Mouse (Mus musculus) hindbrain, embryonic 16.5 days (tissue): ENCODE measurements around the gene Agtr1b. TPM values are rescaled to one million over a fixed set of nuclear protein-coding genes. Genes with fewer than 3 reads are reported as not detected.

Experiments
- ATAC-seq: fragments of 200-750 bp; cut with Nextera tagmentation; 2 replicates; pipeline ENCODE4 v1.8.0; 2017; ENCODE audit warnings: moderate TSS enrichment, moderate library complexity
- H3K27ac ChIP-seq: fragments of 300-500 bp; sonication (generic); 2 replicates; pipeline ENCODE4 v1.5.1; 2014; ENCODE audit warnings: low read depth, mild to moderate bottlenecking, control low read depth, low read length, moderate library complexity
- H3K27me3 ChIP-seq: fragments of 300-500 bp; sonication (generic); replicated peaks from 2 replicates; pipeline ENCODE4 v1.6.1; 2014; ENCODE audit warnings: low read length; ENCODE audit not compliant: control insufficient read depth, insufficient read depth
- H3K36me3 ChIP-seq: fragments of 300-500 bp; sonication (generic); 2 replicates; pipeline ENCODE4 v1.6.1; 2014; ENCODE audit warnings: mild to moderate bottlenecking, low read length, moderate library complexity, mixed read lengths; ENCODE audit not compliant: control insufficient read depth, insufficient read depth
- H3K4me1 ChIP-seq: fragments of 300-500 bp; sonication (generic); 2 replicates; pipeline ENCODE4 v1.6.1; 2014; ENCODE audit warnings: low read depth, low read length; ENCODE audit not compliant: control insufficient read depth, insufficient read depth
- H3K4me2 ChIP-seq: fragments of 300-500 bp; sonication (generic); 2 replicates; pipeline ENCODE4 v1.6.1; 2014; ENCODE audit warnings: mild to moderate bottlenecking, low read length, control low read depth, moderate library complexity
- H3K4me3 ChIP-seq: fragments of 300-500 bp; sonication (generic); 2 replicates; pipeline ENCODE4 v1.5.1; 2014; ENCODE audit warnings: mild to moderate bottlenecking, low read length, control low read depth, moderate library complexity
- H3K9ac ChIP-seq: fragments of 300-500 bp; sonication (generic); 2 replicates; pipeline ENCODE4 v1.6.1; 2014; ENCODE audit warnings: low read depth, mild to moderate bottlenecking, control low read depth, low read length, moderate library complexity
- H3K9me3 ChIP-seq: fragments of 300-500 bp; sonication (generic); 2 replicates; pipeline ENCODE4 v1.6.1; 2014; ENCODE audit warnings: mild to moderate bottlenecking, low read length, moderate library complexity; ENCODE audit not compliant: control insufficient read depth
- WGBS: fragments of 180-500 bp; shearing (Covaris S2); extraction: QIAGEN DNeasy Blood & Tissue Kit; methylation state at CpG from one replicate; pipeline ENCODE4 v1.1.7; 2014; 5-methylcytosine and 5-hydroxymethylcytosine counted together
- polyA plus RNA-seq: library from polyadenylated mRNA; unstranded; fragments of >200 nt; fragmentation: Nextera tagmentation; extraction: Ambion mirVana; gene quantifications from 2 replicates; pipeline ENCODE4 v1.2.1, GENCODE M21; 2015

Gene Agtr1b
- 0.30 and 0.46 TPM in 2 replicates for polyA plus RNA-seq

GRCm38 (mm10) chr3:20366558-20367522, at the start of gene Agtr1b:
Gene Agtr1b (minus strand): TSS chr3:20367177.
- Histone ChIP-seq H3K9ac (peak within 1 kb of the TSS; percentile 69), H3K27me3 (no peaks in the 10 kb centered on the region), H3K4me2 (peak within 1 kb of the TSS; percentile 66), H3K27ac (no peak within 1 kb of the TSS), H3K4me3 (peak within 1 kb of the TSS; percentile 39), H3K36me3 (no peaks in the 10 kb centered on the region), H3K4me1 (peaks cover 5% of the 10 kb centered on the region), H3K9me3 (no peaks in the 10 kb centered on the region)
- ATAC-seq, result peak; percentile 96
- 8% methylated on average over 19 of the region's 19 CpGs for WGBS

GRCm38 (mm10) chr3:20353598-20353997, 13.4 kb downstream of the Agtr1b start:
- Histone ChIP-seq H3K4me1 (no peaks in the 10 kb centered on the region), H3K36me3 (no peaks in the 10 kb centered on the region), H3K9me3 (no peaks in the 10 kb centered on the region), H3K4me3 (no peak overlapping the region), H3K27ac (no peak overlapping the region), H3K27me3 (no peaks in the 10 kb centered on the region), H3K9ac (no peak overlapping the region), H3K4me2 (no peak overlapping the region)
- ATAC-seq, result no peak

GRCm38 (mm10) chr3:20348206-20348605, 18.8 kb downstream of the Agtr1b start:
- no peaks in the 10 kb centered on the region for H3K27me3 ChIP-seq
- no peak overlapping the region for H3K4me2 ChIP-seq
- H3K36me3 ChIP-seq, result no peaks in the 10 kb centered on the region
- no peaks in the 10 kb centered on the region for H3K9me3 ChIP-seq
- no peaks in the 10 kb centered on the region for H3K4me1 ChIP-seq
- H3K4me3 ChIP-seq, result no peak overlapping the region
- H3K9ac ChIP-seq, result no peak overlapping the region
- no peak overlapping the region for H3K27ac ChIP-seq
- no peak for ATAC-seq

- Histone ChIP-seq H3K4me3 (no peak overlapping the region), H3K9ac (no peak overlapping the region), H3K9me3 (no peaks in the 10 kb centered on the region), H3K36me3 (no peaks in the 10 kb centered on the region), H3K27me3 (no peaks in the 10 kb centered on the region), H3K4me1 (no peaks in the 10 kb centered on the region), H3K27ac (no peak overlapping the region), H3K4me2 (no peak overlapping the region)
- no peak for ATAC-seq
- 96% methylated on average over 1 of the region's 1 CpGs for WGBS
These were observed 26.6 kb downstream of the Agtr1b start for GRCm38 (mm10) chr3:20340402-20340801.

- H3K27me3 ChIP-seq, result no peaks in the 10 kb centered on the region
- WGBS, result 71% methylated on average over 5 of the region's 5 CpGs
- H3K36me3 ChIP-seq, result no peaks in the 10 kb centered on the region
- no peak overlapping the region for H3K4me2 ChIP-seq
- no peaks in the 10 kb centered on the region for H3K4me1 ChIP-seq
- no peak overlapping the region for H3K9ac ChIP-seq
- H3K9me3 ChIP-seq, result no peaks in the 10 kb centered on the region
- no peak for ATAC-seq
- no peak overlapping the region for H3K4me3 ChIP-seq
- H3K27ac ChIP-seq, result no peak overlapping the region
These were observed 32.3 kb downstream of the Agtr1b start for GRCm38 (mm10) chr3:20334681-20335080.

DNA sequence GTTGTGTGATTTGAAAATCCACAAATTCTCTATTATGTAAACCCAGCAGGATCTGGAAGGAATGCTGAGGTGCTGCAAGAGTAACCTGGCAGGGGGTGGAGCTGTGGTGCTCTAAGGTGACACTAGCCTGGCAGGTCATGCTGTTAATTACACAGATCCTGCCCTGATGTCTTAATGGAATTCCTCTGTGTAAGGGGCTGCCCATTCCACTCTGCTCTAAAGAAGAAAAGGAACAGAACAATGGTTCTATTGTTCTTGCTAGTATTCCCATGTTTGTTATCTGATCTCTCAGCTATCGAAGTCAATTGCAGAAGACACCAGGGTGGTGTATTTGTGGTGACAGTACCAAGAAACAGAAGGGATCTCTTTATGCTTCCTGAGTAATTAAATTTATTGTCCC, 49.7 kb downstream of the Agtr1b start:
- H3K4me3 ChIP-seq, result no peak overlapping the region
- ATAC-seq, result no peak
- H3K36me3 ChIP-seq, result no peaks in the 10 kb centered on the region
- H3K9me3 ChIP-seq, result no peaks in the 10 kb centered on the region
- H3K4me2 ChIP-seq, result no peak overlapping the region
- no peak overlapping the region for H3K27ac ChIP-seq
- H3K27me3 ChIP-seq, result no peaks in the 10 kb centered on the region
- H3K4me1 ChIP-seq, result no peaks in the 10 kb centered on the region
- 5% methylated on average over 1 of the region's 1 CpGs for WGBS
- H3K9ac ChIP-seq, result no peak overlapping the region

DNA sequence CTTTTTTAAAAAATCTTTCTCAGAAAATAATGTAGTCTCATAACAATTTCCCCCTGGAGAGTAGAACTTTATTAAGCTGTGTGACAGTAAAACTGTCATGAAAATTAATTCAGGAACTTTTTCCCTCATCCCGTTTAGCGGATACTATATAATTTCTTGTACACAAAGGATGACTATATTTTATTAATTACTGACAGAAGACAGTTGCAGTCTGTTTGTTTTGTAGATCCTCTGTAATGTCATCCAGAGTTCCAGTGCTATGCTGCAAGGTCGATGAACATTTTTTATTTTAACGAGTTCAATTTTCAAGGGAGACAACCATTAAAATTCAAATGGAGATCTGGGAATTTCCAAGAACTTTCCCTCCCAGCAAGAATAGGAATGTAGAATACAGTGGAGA, 57.8 kb downstream of the Agtr1b start:
- H3K9ac ChIP-seq, result no peak overlapping the region
- H3K27me3 ChIP-seq, result no peaks in the 10 kb centered on the region
- no peak overlapping the region for H3K4me3 ChIP-seq
- 75% methylated on average over 4 of the region's 4 CpGs for WGBS
- ATAC-seq, result no peak
- H3K36me3 ChIP-seq, result no peaks in the 10 kb centered on the region
- no peaks in the 10 kb centered on the region for H3K4me1 ChIP-seq
- no peak overlapping the region for H3K4me2 ChIP-seq
- H3K9me3 ChIP-seq, result no peaks in the 10 kb centered on the region
- no peak overlapping the region for H3K27ac ChIP-seq

DNA sequence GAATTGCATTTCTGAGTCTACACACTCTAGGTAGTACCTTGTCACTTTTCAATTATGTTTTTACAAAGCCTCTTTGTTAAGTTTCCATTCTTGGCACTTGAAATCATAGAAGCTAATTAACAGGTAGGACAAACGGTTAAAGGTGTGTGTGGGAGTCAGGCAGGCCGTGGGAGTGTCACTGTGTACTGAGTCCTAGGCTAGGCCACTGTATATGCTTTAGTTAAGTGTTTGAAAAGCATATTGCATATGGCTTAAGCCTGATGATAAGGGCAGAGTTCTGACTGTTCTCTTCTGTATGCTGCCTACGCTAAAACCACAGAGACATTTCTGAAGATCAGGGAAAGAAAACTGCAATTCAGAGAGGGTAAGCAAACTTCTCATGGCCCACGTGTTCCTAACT, 59.7 kb downstream of the Agtr1b start:
- WGBS, result 84% methylated on average over 4 of the region's 4 CpGs
- no peak overlapping the region for H3K4me3 ChIP-seq
- no peak overlapping the region for H3K27ac ChIP-seq
- H3K4me2 ChIP-seq, result no peak overlapping the region
- H3K36me3 ChIP-seq, result no peaks in the 10 kb centered on the region
- H3K4me1 ChIP-seq, result no peaks in the 10 kb centered on the region
- no peak overlapping the region for H3K9ac ChIP-seq
- no peaks in the 10 kb centered on the region for H3K27me3 ChIP-seq
- H3K9me3 ChIP-seq, result no peaks in the 10 kb centered on the region
- no peak for ATAC-seq

DNA sequence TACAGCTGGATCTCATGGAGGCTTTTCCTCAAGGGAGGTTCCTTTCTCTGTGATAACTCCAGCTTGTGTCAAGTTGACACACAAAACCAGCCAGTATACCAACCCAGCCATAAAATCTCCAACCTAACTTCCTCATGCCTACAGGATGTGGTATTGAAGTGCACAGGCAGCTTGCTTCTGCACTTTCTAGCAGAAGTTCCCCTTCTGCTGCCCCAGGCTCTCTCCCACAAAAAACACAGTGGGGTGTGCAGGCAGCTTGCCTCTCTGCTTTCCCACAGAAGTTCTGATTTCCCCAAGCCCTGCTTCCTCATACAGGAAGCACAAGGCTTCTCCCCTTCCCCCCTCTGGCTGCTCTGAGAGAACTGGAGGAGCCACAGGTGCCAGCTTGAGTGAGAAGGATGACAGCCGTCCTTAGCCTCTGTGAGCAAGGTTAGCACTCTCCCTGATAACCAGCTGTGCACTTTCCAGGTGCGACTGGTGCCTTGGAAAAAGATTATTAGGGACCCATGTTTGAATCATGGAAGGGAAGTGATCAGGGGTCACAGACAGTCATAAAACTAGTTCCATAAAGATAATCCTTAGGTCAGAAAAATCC, 62.1 kb downstream of the Agtr1b start:
- no peak overlapping the region for H3K4me3 ChIP-seq
- no peak overlapping the region for H3K9ac ChIP-seq
- H3K4me2 ChIP-seq, result no peak overlapping the region
- no peaks in the 10 kb centered on the region for H3K9me3 ChIP-seq
- no peak overlapping the region for H3K27ac ChIP-seq
- no peaks in the 10 kb centered on the region for H3K36me3 ChIP-seq
- H3K4me1 ChIP-seq, result no peaks in the 10 kb centered on the region
- no peaks in the 10 kb centered on the region for H3K27me3 ChIP-seq
- ATAC-seq, result no peak
- 58% methylated on average over 2 of the region's 2 CpGs for WGBS
